Mouse (Mus musculus) kidney, adult 2 months (tissue): ENCODE data around the gene Gm10282. TPM values are rescaled to one million over a fixed set of nuclear protein-coding genes. Genes with fewer than 3 reads are reported as not detected.

ENCODE experiments used
- DNase-seq: peaks from one replicate; pipeline ENCODE4 v3.0.0; 2021
- H3K27ac ChIP-seq: fragments of 200-500 bp; 2 replicates; pipeline ENCODE4 v1.5.1; 2012; ENCODE audit warnings: low read depth, low read length, control low read depth, inconsistent platforms; ENCODE audit not compliant: insufficient read depth
- H3K27me3 ChIP-seq: fragments of 200-500 bp; replicated peaks from 2 replicates; pipeline ENCODE4 v1.6.1; 2012; ENCODE audit warnings: mild to moderate bottlenecking, moderate library complexity, low read length, inconsistent platforms; ENCODE audit not compliant: control insufficient read depth, insufficient read depth
- H3K36me3 ChIP-seq: fragments of 200-500 bp; 2 replicates; pipeline ENCODE4 v1.6.1; 2012; ENCODE audit warnings: mild to moderate bottlenecking, moderate library complexity, low read length, inconsistent platforms; ENCODE audit not compliant: control insufficient read depth, insufficient read depth
- H3K4me1 ChIP-seq: fragments of 200-500 bp; 2 replicates; pipeline ENCODE4 v1.6.1; 2011; ENCODE audit warnings: low read length; ENCODE audit not compliant: control insufficient read depth, insufficient read depth
- H3K4me3 ChIP-seq: fragments of 200-500 bp; 2 replicates; pipeline ENCODE4 v1.5.1; 2011; ENCODE audit warnings: mild to moderate bottlenecking, low read depth, low read length, control low read depth; ENCODE audit not compliant: insufficient read depth
- CTCF ChIP-seq: fragments of 200-500 bp; conservative IDR thresholded peaks from 2 replicates; pipeline ENCODE4 v1.5.1; 2011; ENCODE audit warnings: low read depth, mild to moderate bottlenecking, control low read depth, low read length, moderate library complexity, mixed read lengths; ENCODE audit not compliant: insufficient read depth, insufficient read length
- POLR2A ChIP-seq: fragments of 200-500 bp; IDR thresholded peaks from one replicate; pipeline ENCODE4 v1.6.1; 2011; ENCODE audit warnings: low read depth, low read length, control low read depth
- WGBS: fragments of 180-500 bp; shearing (Covaris S2); methylation state at CpG from one replicate; pipeline ENCODE4 v1.1.7; 2018; 5-methylcytosine and 5-hydroxymethylcytosine counted together
- polyA plus RNA-seq: library from polyadenylated mRNA; depleted of rRNA; stranded (reverse); fragments of >200 nt; gene quantifications from 2 replicates; pipeline ENCODE4 v1.2.3, GENCODE M21; 2012; rRNA removed

The Gm10282 gene
- polyA plus RNA-seq, result 1.8 and 2.8 TPM in 2 replicates

GRCm38 (mm10) chr8:72305210-72305905, at the start of gene Gm10282:
Gene Gm10282 (minus strand): TSS chr8:72305260.
- Histone ChIP-seq H3K27ac (no peak within 1 kb of the TSS), H3K4me3 (no peak within 1 kb of the TSS), H3K36me3 (no peaks in the 10 kb centered on the region), H3K4me1 (0 out of 2 replicates have a peak, but pooled peaks cover 4% of the 10 kb centered on the region), H3K27me3 (no peaks in the 10 kb centered on the region)
- TF ChIP-seq CTCF (no peak), POLR2A (no peak)
- WGBS, result 86% methylated on average over 16 of the region's 16 CpGs
- DNase-seq, result no peak

DNA sequence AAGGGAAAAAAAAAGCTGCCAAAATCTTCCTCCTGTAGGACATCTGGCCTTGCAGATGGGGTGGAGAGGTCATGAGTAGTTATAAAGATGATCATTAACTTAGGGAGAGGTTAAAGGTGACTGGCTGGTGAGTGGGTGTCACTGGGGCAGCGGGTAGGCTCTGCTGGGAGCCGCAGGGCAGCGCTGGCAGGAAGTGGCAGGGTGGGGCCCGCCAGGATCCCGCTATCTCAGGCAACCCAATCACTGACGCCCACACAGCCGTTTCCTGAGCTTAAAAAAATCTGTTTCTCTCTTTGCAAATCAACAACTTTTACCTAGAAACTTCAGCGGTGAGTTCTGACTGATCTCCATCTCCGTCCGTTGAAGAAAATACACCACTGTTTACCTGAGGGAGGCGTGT, 49.2 kb upstream of the Gm10282 start:
- peaks cover 15% of the 10 kb centered on the region for H3K4me1 ChIP-seq
- DNase-seq, result peak; percentile 83
- no peak overlapping the region for H3K4me3 ChIP-seq
- WGBS, result 25% methylated on average over 11 of the region's 11 CpGs
- H3K36me3 ChIP-seq, result no peaks in the 10 kb centered on the region
- no peaks in the 10 kb centered on the region for H3K27me3 ChIP-seq
- TF ChIP-seq CTCF (no peak), POLR2A (no peak)
- peak overlapping the region; percentile 82 for H3K27ac ChIP-seq

DNA sequence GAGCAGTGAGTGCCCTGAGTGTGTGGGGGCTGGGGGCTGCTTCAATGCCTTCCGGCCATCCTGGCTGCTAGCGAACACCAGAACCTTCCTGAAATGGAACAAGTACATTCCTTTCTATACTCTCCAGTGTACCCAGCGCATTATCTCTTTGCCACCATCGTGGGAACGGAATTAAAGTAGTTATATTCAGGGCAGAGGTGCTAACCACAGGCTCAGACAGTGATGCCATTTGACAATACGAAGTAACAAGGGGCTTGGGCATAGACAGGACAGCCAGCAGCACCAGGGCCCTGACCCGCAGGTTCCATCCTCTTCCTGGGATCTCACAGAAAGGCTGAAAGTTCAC, 48.6 kb upstream of the Gm10282 start:
- peaks cover 15% of the 10 kb centered on the region for H3K4me1 ChIP-seq
- WGBS, result 70% methylated on average over 7 of the region's 7 CpGs
- peak overlapping the region; percentile 82 for H3K27ac ChIP-seq
- DNase-seq, result no peak
- no peak overlapping the region for H3K4me3 ChIP-seq
- no peak for TF ChIP-seq CTCF
- TF ChIP-seq POLR2A, result no peak
- H3K36me3 ChIP-seq, result no peaks in the 10 kb centered on the region
- H3K27me3 ChIP-seq, result no peaks in the 10 kb centered on the region

- H3K4me1 ChIP-seq, result peaks cover 15% of the 10 kb centered on the region
- no peak overlapping the region for H3K4me3 ChIP-seq
- no peaks in the 10 kb centered on the region for H3K36me3 ChIP-seq
- TF ChIP-seq CTCF (no peak), POLR2A (no peak)
- WGBS, result 38% methylated on average over 8 of the region's 8 CpGs
- peak; percentile 77 for DNase-seq
- H3K27ac ChIP-seq, result peak overlapping the region; percentile 82
- H3K27me3 ChIP-seq, result no peaks in the 10 kb centered on the region
These were observed 48.1 kb upstream of the Gm10282 start for GRCm38 (mm10) chr8:72352951-72353699.

DNA sequence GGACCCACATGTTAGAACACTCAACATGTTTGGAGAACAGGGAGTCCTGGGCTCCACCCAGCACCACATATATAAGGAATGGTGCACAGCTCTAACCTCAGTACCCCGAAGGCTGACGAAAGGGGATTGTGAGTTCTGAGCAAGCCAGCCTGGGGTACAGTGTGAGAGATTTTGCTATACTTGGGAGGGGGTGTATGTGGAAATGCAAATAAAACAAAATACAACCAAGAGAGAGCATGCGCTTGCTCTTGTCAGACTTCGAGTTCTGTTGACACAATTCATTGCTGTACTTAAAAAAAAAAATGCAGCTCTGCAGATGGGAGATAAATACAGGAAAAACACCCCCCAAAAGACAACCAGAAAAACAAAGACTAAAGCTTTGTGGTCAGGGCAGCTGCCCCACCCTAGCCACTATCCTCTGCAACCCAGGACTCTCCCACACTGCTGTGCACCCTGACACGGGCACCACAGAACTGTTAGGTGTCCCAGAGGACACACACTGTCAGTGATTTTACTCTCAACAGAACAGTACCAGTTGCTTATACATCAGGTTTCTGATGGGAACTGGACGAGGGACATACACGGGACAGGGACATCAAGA, 46.4 kb upstream of the Gm10282 start:
- Histone ChIP-seq H3K36me3 (no peaks in the 10 kb centered on the region), H3K27me3 (no peaks in the 10 kb centered on the region), H3K4me1 (peaks cover 15% of the 10 kb centered on the region), H3K4me3 (no peak overlapping the region), H3K27ac (no peak overlapping the region)
- no peak for DNase-seq
- TF ChIP-seq POLR2A, result no peak
- 85% methylated on average over 7 of the region's 7 CpGs for WGBS

GRCm38 (mm10) chr8:72350727-72351126, 45.7 kb upstream of the Gm10282 start:
- DNase-seq, result peak; percentile 23
- TF ChIP-seq POLR2A (no peak), CTCF (no peak)
- Histone ChIP-seq H3K27ac (no peak overlapping the region), H3K36me3 (no peaks in the 10 kb centered on the region), H3K4me1 (peaks cover 15% of the 10 kb centered on the region), H3K4me3 (no peak overlapping the region), H3K27me3 (no peaks in the 10 kb centered on the region)
- 84% methylated on average over 8 of the region's 8 CpGs for WGBS

DNA sequence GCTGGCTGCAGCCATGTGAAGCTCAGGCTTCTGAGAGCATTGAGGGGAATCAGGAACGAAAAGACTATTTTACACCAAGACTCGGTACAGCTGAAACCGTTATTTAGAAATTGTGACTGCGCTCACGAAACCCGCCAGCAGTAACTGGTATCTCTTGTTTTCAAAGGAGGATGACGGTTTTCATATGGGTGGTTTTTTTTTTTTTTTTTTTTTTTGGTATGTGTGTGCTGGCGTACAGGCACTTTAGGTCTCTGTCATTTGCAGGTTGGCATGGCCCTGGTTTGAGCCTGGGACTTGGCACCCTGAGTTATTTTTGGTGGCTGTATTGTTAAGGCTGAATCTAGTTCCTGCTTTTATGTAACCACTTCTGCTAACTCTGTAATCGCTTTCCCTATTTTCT, 44.8 kb upstream of the Gm10282 start:
- 86% methylated on average over 9 of the region's 9 CpGs for WGBS
- DNase-seq, result no peak
- Histone ChIP-seq H3K27ac (no peak overlapping the region), H3K4me1 (peaks cover 15% of the 10 kb centered on the region), H3K36me3 (no peaks in the 10 kb centered on the region), H3K27me3 (no peaks in the 10 kb centered on the region), H3K4me3 (no peak overlapping the region)
- no peak for TF ChIP-seq CTCF
- no peak for TF ChIP-seq POLR2A
